Mouse (Mus musculus) midbrain, embryonic 12.5 days (tissue): ENCODE data around the gene Clcn1. TPM values are rescaled to one million over a fixed set of nuclear protein-coding genes. Genes with fewer than 3 reads are reported as not detected.

ENCODE experiments used
- ATAC-seq: fragments of 200-750 bp; cut with Nextera tagmentation; 2 replicates; pipeline ENCODE4 v1.8.0; 2017; ENCODE audit warnings: low read depth, moderate TSS enrichment, moderate library complexity; ENCODE audit not compliant: low FRiP score
- H3K27ac ChIP-seq: fragments of 300-500 bp; sonication (generic); replicated peaks from 2 replicates; pipeline ENCODE4 v1.5.1; 2016; ENCODE audit warnings: mild to moderate bottlenecking
- H3K27me3 ChIP-seq: fragments of 300-500 bp; sonication (generic); 2 replicates; pipeline ENCODE4 v1.6.1; 2016; ENCODE audit warnings: mild to moderate bottlenecking
- H3K36me3 ChIP-seq: fragments of 300-500 bp; sonication (generic); 2 replicates; pipeline ENCODE4 v1.6.1; 2016
- H3K4me1 ChIP-seq: fragments of 300-500 bp; sonication (generic); 2 replicates; pipeline ENCODE4 v1.6.1; 2016
- H3K4me2 ChIP-seq: fragments of 300-500 bp; sonication (generic); replicated peaks from 2 replicates; pipeline ENCODE4 v1.6.1; 2016; ENCODE audit warnings: mild to moderate bottlenecking, moderate library complexity
- H3K4me3 ChIP-seq: fragments of 300-500 bp; sonication (generic); 2 replicates; pipeline ENCODE4 v1.5.1; 2016; ENCODE audit warnings: mild to moderate bottlenecking
- H3K9ac ChIP-seq: fragments of 300-500 bp; sonication (generic); replicated peaks from 2 replicates; pipeline ENCODE4 v1.6.1; 2016; ENCODE audit warnings: mild to moderate bottlenecking, moderate library complexity
- H3K9me3 ChIP-seq: fragments of 300-500 bp; sonication (generic); 2 replicates; pipeline ENCODE4 v1.6.1; 2016; ENCODE audit warnings: mild to moderate bottlenecking
- WGBS: fragments of 180-500 bp; shearing (Covaris S2); methylation state at CpG from one replicate; pipeline ENCODE4 v1.1.7; 2016; 5-methylcytosine and 5-hydroxymethylcytosine counted together
- polyA plus RNA-seq: library from polyadenylated mRNA; unstranded; fragments of >200 nt; fragmentation: Nextera tagmentation; extraction: Ambion mirVana; gene quantifications from 2 replicates; pipeline ENCODE4 v1.2.1, GENCODE M21; 2016

Gene Clcn1
- polyA plus RNA-seq, 1 experiment from 2014 or later = 1.3 TPM

DNA sequence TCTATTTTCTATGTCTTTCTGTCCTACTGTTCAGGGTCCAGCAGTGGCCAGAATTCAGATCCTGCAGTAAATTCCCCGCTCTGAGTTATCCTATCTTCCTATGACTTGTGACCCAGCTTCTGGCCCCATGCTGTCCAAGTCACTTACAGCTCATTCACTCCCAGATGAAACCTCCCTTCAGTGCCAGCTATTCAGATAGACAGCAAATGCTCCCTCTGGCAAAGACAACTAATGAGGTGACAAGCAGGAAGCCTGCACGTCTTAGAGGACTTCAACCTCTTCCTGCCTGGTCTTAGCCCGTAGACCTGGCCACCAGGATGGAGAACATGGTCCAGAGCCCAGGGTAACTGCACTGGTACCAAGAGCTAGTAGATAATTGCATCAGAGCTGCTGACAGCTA lies 76.5 kb downstream of the Clcn1 start:
- Histone ChIP-seq H3K4me1 (no peaks in the 10 kb centered on the region), H3K27ac (no peak overlapping the region), H3K4me3 (no peak overlapping the region), H3K4me2 (no peak overlapping the region), H3K9me3 (no peaks in the 10 kb centered on the region), H3K9ac (no peak overlapping the region), H3K36me3 (peaks cover 31% of the 10 kb centered on the region), H3K27me3 (no peaks in the 10 kb centered on the region)
- WGBS = 63% methylated on average over 3 of the region's 3 CpGs
- ATAC-seq = no peak

DNA sequence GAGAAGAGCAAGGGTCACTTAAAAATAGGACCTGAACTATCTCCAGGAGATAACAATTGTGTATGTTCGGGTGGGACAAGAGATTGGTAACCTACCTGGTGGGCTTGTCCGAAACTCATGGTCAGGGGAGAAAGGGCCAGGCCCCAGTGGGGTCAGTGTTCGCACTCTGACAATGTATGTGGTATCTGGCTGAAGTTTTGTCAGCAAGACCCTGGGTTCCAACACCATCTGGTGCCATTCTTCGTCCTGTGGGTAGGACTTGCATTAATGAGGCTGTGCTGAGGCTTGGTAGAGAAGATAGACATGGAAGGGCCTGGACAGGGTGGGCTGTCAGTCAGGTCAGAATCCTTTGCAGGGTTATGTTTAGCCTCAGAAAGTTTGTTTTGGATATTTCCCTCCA lies 77.6 kb downstream of the Clcn1 start:
- no peaks in the 10 kb centered on the region for H3K27me3 ChIP-seq
- H3K4me1 ChIP-seq = no peaks in the 10 kb centered on the region
- no peak overlapping the region for H3K9ac ChIP-seq
- peaks cover 20% of the 10 kb centered on the region for H3K36me3 ChIP-seq
- WGBS = 91% methylated on average over 4 of the region's 4 CpGs
- no peak overlapping the region for H3K4me3 ChIP-seq
- no peak overlapping the region for H3K27ac ChIP-seq
- H3K4me2 ChIP-seq = no peak overlapping the region
- H3K9me3 ChIP-seq = no peaks in the 10 kb centered on the region
- ATAC-seq = no peak

DNA sequence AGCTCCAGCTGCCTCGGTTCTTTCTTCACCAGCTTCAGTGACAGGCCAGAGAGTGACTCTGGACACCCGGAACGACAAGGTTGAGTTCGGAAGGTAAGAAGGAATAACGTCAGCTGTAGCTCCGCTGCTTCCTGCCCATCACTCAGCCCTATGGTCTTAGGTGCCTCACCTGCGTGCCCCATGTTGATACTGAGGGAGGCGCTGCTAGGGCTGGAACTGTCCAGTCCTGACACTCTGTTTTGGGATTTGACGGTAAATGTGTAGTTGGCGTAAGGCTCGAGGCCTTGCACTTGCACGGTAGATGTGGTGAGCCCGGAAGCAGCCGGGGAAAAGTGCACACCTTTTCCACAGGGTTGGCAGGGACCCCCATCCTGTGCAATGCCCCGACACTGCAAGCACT lies 78.1 kb downstream of the Clcn1 start:
- Histone ChIP-seq H3K27ac (no peak overlapping the region), H3K36me3 (peaks cover 14% of the 10 kb centered on the region), H3K4me3 (no peak overlapping the region), H3K4me1 (peaks cover 1% of the 10 kb centered on the region; the same call in 1 of the 2 replicates), H3K9me3 (no peaks in the 10 kb centered on the region), H3K27me3 (no peaks in the 10 kb centered on the region), H3K9ac (no peak overlapping the region), H3K4me2 (no peak overlapping the region)
- ATAC-seq = no peak
- WGBS = 88% methylated on average over 15 of the region's 15 CpGs

DNA sequence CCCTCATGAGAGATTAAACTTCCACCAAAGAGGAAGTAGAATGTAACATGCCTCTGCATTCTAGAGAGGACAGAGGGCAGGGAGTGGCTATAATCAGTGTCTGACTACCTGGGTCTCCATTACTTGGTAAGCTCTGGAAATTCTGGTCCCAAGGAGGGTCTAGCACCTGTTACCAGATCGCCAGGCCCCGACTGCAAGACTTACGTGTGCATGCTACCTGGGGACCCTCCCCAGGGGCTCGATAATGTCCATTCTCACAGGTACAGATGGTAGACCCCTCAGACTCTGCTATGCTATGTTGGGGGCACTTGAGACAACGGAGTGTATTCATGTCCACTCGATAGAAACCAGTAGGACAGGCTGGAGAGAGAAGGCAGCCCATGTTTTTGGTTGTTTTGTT lies 78.7 kb downstream of the Clcn1 start:
- Histone ChIP-seq H3K9me3 (no peaks in the 10 kb centered on the region), H3K9ac (no peak overlapping the region), H3K27me3 (no peaks in the 10 kb centered on the region), H3K4me2 (no peak overlapping the region), H3K27ac (no peak overlapping the region), H3K4me1 (peaks cover 6% of the 10 kb centered on the region; the same call in 1 of the 2 replicates), H3K36me3 (peaks cover 8% of the 10 kb centered on the region; the same call in 1 of the 2 replicates), H3K4me3 (no peak overlapping the region)
- 89% methylated on average over 6 of the region's 6 CpGs for WGBS
- ATAC-seq = no peak

Other genes with a start within 250 kb of the Clcn1 start
- gene Sva, start 248.3 kb upstream of the Clcn1 start, polyA plus RNA-seq = not detected in 2 replicates
- gene Tas2r139, start 145.7 kb upstream of the Clcn1 start, polyA plus RNA-seq = not detected in 2 replicates
- not detected in 2 replicates for gene Tas2r144, start 71.4 kb upstream of the Clcn1 start, polyA plus RNA-seq
- gene Gstk1, start 40.8 kb upstream of the Clcn1 start, polyA plus RNA-seq = 10.4 and 11.4 TPM in 2 replicates
- gene Tmem139, start 24.7 kb upstream of the Clcn1 start, polyA plus RNA-seq = 0.26 TPM in 1 of 2 replicates, not detected in the other
- 76.0 and 79.5 TPM in 2 replicates for gene Casp2, start 21.7 kb upstream of the Clcn1 start, polyA plus RNA-seq
- gene Fam131b, start 38.0 kb downstream of the Clcn1 start, polyA plus RNA-seq = 4.2 and 4.9 TPM in 2 replicates
- 66.7 and 71.5 TPM in 2 replicates for gene Zyx, start 62.9 kb downstream of the Clcn1 start, polyA plus RNA-seq
- gene Epha1, start 86.6 kb downstream of the Clcn1 start, polyA plus RNA-seq = 0.81 and 1.3 TPM in 2 replicates
- gene Tas2r143, start 113.6 kb downstream of the Clcn1 start, polyA plus RNA-seq = not detected in 2 replicates
- gene Tas2r135, start 118.7 kb downstream of the Clcn1 start, polyA plus RNA-seq = not detected in 2 replicates
- gene Tas2r126, start 147.8 kb downstream of the Clcn1 start, polyA plus RNA-seq = not detected in 2 replicates
- gene Olfr458, start 178.5 kb downstream of the Clcn1 start, polyA plus RNA-seq = not detected in 2 replicates
- not detected in 2 replicates for gene Olfr457, start 189.7 kb downstream of the Clcn1 start, polyA plus RNA-seq
- gene Olfr456, start 200.5 kb downstream of the Clcn1 start, polyA plus RNA-seq = not detected in 2 replicates